Mouse (Mus musculus) bone marrow macrophage, adult 2 months (primary cell): ENCODE measurements around the gene Gng4.

Experiments
- CTCF ChIP-seq: IDR thresholded peaks from 2 replicates; pipeline ENCODE4 v1.5.1; 2012; ENCODE audit warnings: low read depth, mild to moderate bottlenecking, low read length, moderate library complexity
- POLR2A ChIP-seq: IDR thresholded peaks from 2 replicates; pipeline ENCODE4 v1.6.1; 2012; ENCODE audit warnings: mild to moderate bottlenecking, low read depth, low read length, borderline replicate concordance

DNA sequence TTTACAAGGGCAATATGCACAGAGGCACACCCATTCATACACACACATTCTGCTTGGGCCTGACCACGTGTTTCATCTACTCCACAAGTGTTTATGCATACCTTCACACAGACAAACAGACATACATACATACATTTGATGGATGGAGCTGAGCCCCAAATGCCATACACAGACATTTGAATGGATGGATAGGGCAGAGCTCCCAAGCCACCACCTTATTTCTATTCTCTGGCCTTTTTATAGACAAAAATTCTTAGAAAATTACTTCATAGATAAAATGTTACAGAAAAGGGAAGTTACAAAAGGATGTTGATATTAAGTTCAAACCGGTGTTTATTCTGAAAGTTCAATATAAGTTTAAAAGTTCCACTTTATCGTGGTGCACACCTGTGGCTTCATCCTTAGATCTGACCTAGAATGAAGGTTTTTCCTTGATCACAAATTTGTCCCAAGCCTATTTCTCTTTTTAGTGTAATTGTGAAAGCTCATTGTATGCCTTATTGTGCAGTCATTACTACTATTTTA, 63.3 kb downstream of the Gng4 start:
- no peak for TF ChIP-seq CTCF
- no peak for TF ChIP-seq POLR2A
